Mouse (Mus musculus): ENCODE measurements around the gene Doc2g.

DNA sequence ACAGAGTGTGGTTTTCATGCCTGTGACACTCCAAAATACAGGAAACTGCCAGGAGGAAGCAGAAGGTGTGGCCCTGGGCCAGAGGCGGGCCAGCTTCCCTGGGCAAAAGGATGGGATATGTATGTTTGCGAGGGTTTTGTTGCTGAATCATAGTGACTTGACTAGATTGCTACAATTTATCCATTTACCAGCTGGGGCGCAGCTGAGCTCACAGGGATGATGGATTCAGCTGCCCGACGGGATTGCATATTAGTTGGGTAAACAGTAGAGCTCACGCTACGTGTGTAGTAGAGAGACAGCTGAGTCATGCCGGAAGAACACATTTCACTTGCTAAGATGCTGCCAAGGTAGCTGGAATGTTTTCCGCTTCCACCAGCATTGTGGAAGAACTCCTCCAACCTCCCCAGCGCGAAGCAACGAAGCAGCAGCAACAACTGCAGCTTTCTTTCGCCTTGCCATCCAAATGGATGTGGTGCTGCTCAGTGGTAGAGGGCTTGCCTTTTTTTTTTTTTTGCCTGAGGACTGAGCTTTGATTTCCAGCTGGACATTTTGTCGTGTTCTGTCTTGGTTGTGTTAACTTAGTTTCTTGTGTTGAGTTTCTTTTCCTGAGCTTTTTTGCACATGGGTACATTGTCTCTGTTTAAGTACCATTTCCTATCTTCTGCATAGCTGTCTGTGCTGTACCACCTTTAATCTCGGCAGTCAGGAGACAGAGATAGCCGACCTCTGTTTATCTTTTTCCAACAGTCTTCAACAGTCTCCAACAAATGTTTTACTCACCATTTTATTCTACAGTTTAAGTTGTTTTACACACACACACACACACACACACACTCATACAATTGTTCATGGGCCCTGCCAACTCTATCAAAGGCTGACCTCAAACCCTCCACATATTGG, 43.1 kb downstream of the Doc2g start, which contains the start of gene Gstp2:
- TF ChIP-seq CTCF (IDR thresholded peaks at IDR 0.05; ENCODE audit: borderline replicate concordance, insufficient read depth, low read depth, low read length) (peak; percentile 61), POLR2A (IDR thresholded peaks at IDR 0.05; ENCODE audit: borderline replicate concordance, insufficient read depth, low read length) (no peak)
